Mouse (Mus musculus) G1E (cell line): Measurements from ENCODE around the gene Mtln. TPM values are rescaled to one million over a fixed set of nuclear protein-coding genes. Genes with fewer than 3 reads are reported as not detected.
A peak's percentile ranks its signal among the peaks of the same experiment; 100 is the strongest.

Experiments used
- ATAC-seq: 2 replicates; pipeline ENCODE4 v1.8.0; 2016; ENCODE audit warnings: mild to moderate bottlenecking; ENCODE audit not compliant: insufficient number of reproducible peaks, poor library complexity, low FRiP score, severe bottlenecking; ENCODE audit errors: extremely low read depth
- DNase-seq: peaks from one replicate; pipeline ENCODE4 v3.0.0; 2012; ENCODE audit warnings: low spot score
- H3K27me3 ChIP-seq: 2 replicates; pipeline ENCODE4 v1.6.1; 2012; ENCODE audit warnings: mild to moderate bottlenecking, low read length, inconsistent platforms; ENCODE audit not compliant: insufficient read depth
- H3K36me3 ChIP-seq: replicated peaks from 2 replicates; pipeline ENCODE3; 2012; ENCODE audit warnings: mild to moderate bottlenecking, inconsistent platforms
- H3K4me1 ChIP-seq: 2 replicates; pipeline ENCODE4 v1.6.1; 2012; ENCODE audit warnings: low read depth, low read length, inconsistent platforms, mixed read lengths; ENCODE audit not compliant: insufficient read depth
- H3K4me3 ChIP-seq: 2 replicates; pipeline ENCODE4 v1.5.1; 2012; ENCODE audit warnings: low read depth, mild to moderate bottlenecking, inconsistent platforms, low read length, moderate library complexity, mixed read lengths
- H3K9me3 ChIP-seq: replicated peaks from 2 replicates; pipeline ENCODE4 v1.6.1; 2012; ENCODE audit warnings: inconsistent platforms
- CTCF ChIP-seq: IDR thresholded peaks from 2 replicates; pipeline ENCODE4 v1.5.1; 2012; ENCODE audit warnings: low read depth, low read length, inconsistent platforms, mixed read lengths
- GATA1 ChIP-seq: IDR thresholded peaks from 2 replicates; pipeline ENCODE4 v1.6.1; 2012; ENCODE audit warnings: borderline replicate concordance, low read length, inconsistent platforms, mixed read lengths
- GATA2 ChIP-seq: IDR thresholded peaks from 2 replicates; pipeline ENCODE4 v1.6.1; 2012; ENCODE audit warnings: low read depth, low read length, inconsistent platforms, borderline replicate concordance
- POLR2AphosphoS5 ChIP-seq: IDR thresholded peaks from 2 replicates; pipeline ENCODE4 v1.6.1; 2012; ENCODE audit warnings: low read depth, low read length, inconsistent platforms; ENCODE audit not compliant: insufficient replicate concordance
- TAL1 ChIP-seq: conservative IDR thresholded peaks from 2 replicates; pipeline ENCODE4 v1.6.1; 2012; ENCODE audit warnings: low read depth, low read length, inconsistent platforms, mixed read lengths
- polyA plus RNA-seq: library from polyadenylated mRNA; stranded (reverse); fragments of >175 nt; gene quantifications from 2 replicates; pipeline ENCODE4 v1.2.3, GENCODE M21; 2012
- total RNA-seq, 2 experiments: library from RNA; stranded (forward) in 1 of 2; stranded (reverse) in 1 of 2; fragments of 200-1000 nt in 1 of 2; fragments of >200 nt in 1 of 2; fragmentation: Nextera tagmentation in 1 of 2; gene quantifications; 2 replicates each; pipeline ENCODE4 v1.2.3; 2014 to 2017

The Mtln gene
- 10.2 and 12.0 TPM in 2 replicates for total RNA-seq (2014; fragmentation: Nextera tagmentation)
- 48.8 and 50.2 TPM in 2 replicates for total RNA-seq (2017)
- polyA plus RNA-seq, result 106 and 136 TPM in 2 replicates

- ATAC-seq (peak; percentile 92), DNase-seq (peak; percentile 56)
- H3K27me3 ChIP-seq, result no peaks in the 10 kb centered on the region
- TF ChIP-seq GATA1 (no peak), POLR2AphosphoS5 (0 out of 2 replicates have a peak, but pooled peaks have one; percentile 60)
- peak within 1 kb of the TSS; percentile 80 for H3K4me3 ChIP-seq
- H3K9me3 ChIP-seq, result no peaks in the 10 kb centered on the region
- peaks cover 32% of the 10 kb centered on the region for H3K4me1 ChIP-seq
- H3K36me3 ChIP-seq, result peaks cover 8% of the 10 kb centered on the region
Observed at GRCm38 (mm10) chr2:127791919-127792603, at the start of gene Mtln. Gene Mtln, minus strand, starts transcription at chr2:127792488.

GRCm38 (mm10) chr2:127841402-127841801 is 49.1 kb upstream of the Mtln start:
- Histone ChIP-seq H3K9me3 (no peaks in the 10 kb centered on the region), H3K4me3 (no peak overlapping the region), H3K27me3 (peaks cover 50% of the 10 kb centered on the region), H3K4me1 (no peaks in the 10 kb centered on the region; the same call in 1 of the 2 replicates), H3K36me3 (no peaks in the 10 kb centered on the region)
- ATAC-seq (no peak), DNase-seq (no peak)
- TF ChIP-seq CTCF, result no peak
- TF ChIP-seq TAL1, result no peak
- TF ChIP-seq GATA2, result no peak
- no peak for TF ChIP-seq GATA1

- Histone ChIP-seq H3K9me3 (no peaks in the 10 kb centered on the region), H3K4me1 (no peaks in the 10 kb centered on the region; the same call in 1 of the 2 replicates), H3K27me3 (peaks cover 58% of the 10 kb centered on the region), H3K36me3 (no peaks in the 10 kb centered on the region), H3K4me3 (no peak overlapping the region)
- ATAC-seq (no peak), DNase-seq (no peak)
- TF ChIP-seq GATA1, result no peak
- no peak for TF ChIP-seq TAL1
- no peak for TF ChIP-seq CTCF
- TF ChIP-seq POLR2AphosphoS5, result no peak
- TF ChIP-seq GATA2, result no peak
Observed at GRCm38 (mm10) chr2:127839425-127839824, 47.1 kb upstream of the Mtln start.

GRCm38 (mm10) chr2:127838576-127838975 is 46.3 kb upstream of the Mtln start, which contains the start of gene Acoxl:
Gene Acoxl, plus strand, starts transcription at chr2:127838876.
- H3K4me3 ChIP-seq, result no peak within 1 kb of the TSS
- TF ChIP-seq CTCF (no peak), GATA1 (no peak), POLR2AphosphoS5 (no peak), GATA2 (no peak), TAL1 (no peak)
- no peaks in the 10 kb centered on the region for H3K9me3 ChIP-seq
- H3K27me3 ChIP-seq, result peaks cover 63% of the 10 kb centered on the region
- H3K36me3 ChIP-seq, result no peaks in the 10 kb centered on the region
- no peak for DNase-seq
- H3K4me1 ChIP-seq, result no peaks in the 10 kb centered on the region
- no peak for ATAC-seq

GRCm38 (mm10) chr2:127832833-127833190 is 40.5 kb upstream of the Mtln start:
- no peak overlapping the region for H3K4me3 ChIP-seq

GRCm38 (mm10) chr2:127832103-127832832 is 40.0 kb upstream of the Mtln start:
- ATAC-seq (no peak), DNase-seq (no peak)
- Histone ChIP-seq H3K36me3 (peaks cover 8% of the 10 kb centered on the region), H3K9me3 (no peaks in the 10 kb centered on the region), H3K4me1 (peaks cover 20% of the 10 kb centered on the region), H3K27me3 (peaks cover 20% of the 10 kb centered on the region), H3K4me3 (peak overlapping the region; percentile 95)
- TF ChIP-seq GATA1 (no peak), GATA2 (no peak), TAL1 (no peak), POLR2AphosphoS5 (no peak), CTCF (no peak)

More at GRCm38 (mm10) chr2:127832833-127833190, 40.5 kb upstream of the Mtln start:
- DNase-seq (peak; percentile 12), ATAC-seq (peak; percentile 45; the same call in 1 of the 2 replicates)
- peaks cover 8% of the 10 kb centered on the region for H3K36me3 ChIP-seq
- no peak for TF ChIP-seq GATA2
- no peak for TF ChIP-seq GATA1
- no peak for TF ChIP-seq TAL1
- TF ChIP-seq POLR2AphosphoS5, result no peak
- peak; percentile 14; the same call in 1 of the 2 replicates for TF ChIP-seq CTCF
- H3K9me3 ChIP-seq, result no peaks in the 10 kb centered on the region
- peaks cover 20% of the 10 kb centered on the region for H3K27me3 ChIP-seq
- peaks cover 20% of the 10 kb centered on the region for H3K4me1 ChIP-seq
